Mouse (Mus musculus): ENCODE data around the gene Cd300c. TPM values are rescaled to one million over a fixed set of nuclear protein-coding genes. Genes with fewer than 3 reads are reported as not detected.
"Not testable (repeated sequence)": the region's sequence is repeated elsewhere in the genome, so short reads cannot be mapped to it uniquely, and the experiment has no call there.

Cd300c gene
- polyA plus RNA-seq, 1 experiment from 2014 or later = not detected

- Histone ChIP-seq H3K4me2 (ENCODE audit: low read depth, low read length) (no peak within 1 kb of the TSS), H3K9me3 (ENCODE audit: control insufficient read depth, low read length) (no peaks in the 10 kb centered on the region), H3K27me3 (ENCODE audit: control insufficient read depth, insufficient read depth, low read depth, low read length) (no peaks in the 10 kb centered on the region), H3K4me1 (replicated peaks; ENCODE audit: control insufficient read depth, insufficient read depth, low read length) (no peaks in the 10 kb centered on the region), H3K4me3 (ENCODE audit: low read length) (no peak within 1 kb of the TSS), H3K36me3 (ENCODE audit: control insufficient read depth, insufficient read depth, low read length) (no peaks in the 10 kb centered on the region), H3K9ac (ENCODE audit: low read length) (no peak within 1 kb of the TSS), H3K27ac (ENCODE audit: low read length) (no peak within 1 kb of the TSS)
- WGBS = 45% methylated on average over 6 of the region's 6 CpGs
- no peak for ATAC-seq (ENCODE audit: low read depth)
These were observed 34.8 kb downstream of the Cd300c start, which contains the start of gene Cd300lb for GRCm38 (mm10) chr11:114934144-114934543. TSS of gene Cd300lb (minus strand) at chr11:114934386.

GRCm38 (mm10) chr11:114933591-114933990, 35.4 kb downstream of the Cd300c start:
- Histone ChIP-seq H3K4me1 (replicated peaks; ENCODE audit: control insufficient read depth, insufficient read depth, low read length) (no peaks in the 10 kb centered on the region), H3K9ac (ENCODE audit: low read length) (no peak overlapping the region), H3K4me3 (ENCODE audit: low read length) (no peak overlapping the region), H3K36me3 (ENCODE audit: control insufficient read depth, insufficient read depth, low read length) (no peaks in the 10 kb centered on the region), H3K27me3 (ENCODE audit: control insufficient read depth, insufficient read depth, low read depth, low read length) (no peaks in the 10 kb centered on the region), H3K4me2 (ENCODE audit: low read depth, low read length) (no peak overlapping the region), H3K27ac (ENCODE audit: low read length) (no peak overlapping the region), H3K9me3 (ENCODE audit: control insufficient read depth, low read length) (no peaks in the 10 kb centered on the region)
- 67% methylated on average over 4 of the region's 4 CpGs for WGBS
- no peak for ATAC-seq (ENCODE audit: low read depth)

GRCm38 (mm10) chr11:114931041-114931440, 37.9 kb downstream of the Cd300c start:
- Histone ChIP-seq H3K4me2 (ENCODE audit: low read depth, low read length) (no peak overlapping the region), H3K27ac (ENCODE audit: low read length) (no peak overlapping the region), H3K4me3 (ENCODE audit: low read length) (no peak overlapping the region), H3K27me3 (ENCODE audit: control insufficient read depth, insufficient read depth, low read depth, low read length) (no peaks in the 10 kb centered on the region), H3K9ac (ENCODE audit: low read length) (no peak overlapping the region), H3K36me3 (ENCODE audit: control insufficient read depth, insufficient read depth, low read length) (no peaks in the 10 kb centered on the region), H3K4me1 (replicated peaks; ENCODE audit: control insufficient read depth, insufficient read depth, low read length) (no peaks in the 10 kb centered on the region), H3K9me3 (ENCODE audit: control insufficient read depth, low read length) (no peaks in the 10 kb centered on the region)
- no peak for ATAC-seq (ENCODE audit: low read depth)
- WGBS = 69% methylated on average over 5 of the region's 5 CpGs

GRCm38 (mm10) chr11:114929581-114929980, 39.4 kb downstream of the Cd300c start:
- Histone ChIP-seq H3K27ac (ENCODE audit: low read length) (no peak overlapping the region), H3K9me3 (ENCODE audit: control insufficient read depth, low read length) (no peaks in the 10 kb centered on the region)
- 86% methylated on average over 2 of the region's 2 CpGs for WGBS

GRCm38 (mm10) chr11:114923961-114924360, 45.0 kb downstream of the Cd300c start:
- H3K9ac ChIP-seq (ENCODE audit: low read length) = no peak overlapping the region
- peaks cover 4% of the 10 kb centered on the region; the same call in 1 of the 2 replicates for H3K9me3 ChIP-seq (ENCODE audit: control insufficient read depth, low read length)
- H3K27ac ChIP-seq (ENCODE audit: low read length) = no peak overlapping the region
- H3K4me2 ChIP-seq (ENCODE audit: low read depth, low read length) = no peak overlapping the region
- no peaks in the 10 kb centered on the region for H3K36me3 ChIP-seq (ENCODE audit: control insufficient read depth, insufficient read depth, low read length)
- WGBS = 68% methylated on average over 4 of the region's 4 CpGs
- no peak for ATAC-seq (ENCODE audit: low read depth)
- H3K27me3 ChIP-seq (ENCODE audit: control insufficient read depth, insufficient read depth, low read depth, low read length) = no peaks in the 10 kb centered on the region
- H3K4me3 ChIP-seq (ENCODE audit: low read length) = no peak overlapping the region
- no peaks in the 10 kb centered on the region for H3K4me1 ChIP-seq (replicated peaks; ENCODE audit: control insufficient read depth, insufficient read depth, low read length)

More at GRCm38 (mm10) chr11:114929581-114929980, 39.4 kb downstream of the Cd300c start:
- Histone ChIP-seq H3K9ac (ENCODE audit: low read length) (no peak overlapping the region), H3K4me3 (ENCODE audit: low read length) (no peak overlapping the region), H3K4me2 (ENCODE audit: low read depth, low read length) (no peak overlapping the region), H3K36me3 (ENCODE audit: control insufficient read depth, insufficient read depth, low read length) (no peaks in the 10 kb centered on the region), H3K27me3 (ENCODE audit: control insufficient read depth, insufficient read depth, low read depth, low read length) (no peaks in the 10 kb centered on the region), H3K4me1 (replicated peaks; ENCODE audit: control insufficient read depth, insufficient read depth, low read length) (no peaks in the 10 kb centered on the region)
- no peak for ATAC-seq (ENCODE audit: low read depth)

GRCm38 (mm10) chr11:114922439-114922838, 46.5 kb downstream of the Cd300c start:
- Histone ChIP-seq H3K4me1 (replicated peaks; ENCODE audit: control insufficient read depth, insufficient read depth, low read length) (no peaks in the 10 kb centered on the region), H3K27ac (ENCODE audit: low read length) (no peak overlapping the region), H3K9me3 (ENCODE audit: control insufficient read depth, low read length) (peaks cover 4% of the 10 kb centered on the region; the same call in 1 of the 2 replicates), H3K4me2 (ENCODE audit: low read depth, low read length) (no peak overlapping the region), H3K27me3 (ENCODE audit: control insufficient read depth, insufficient read depth, low read depth, low read length) (no peaks in the 10 kb centered on the region), H3K4me3 (ENCODE audit: low read length) (no peak overlapping the region), H3K36me3 (ENCODE audit: control insufficient read depth, insufficient read depth, low read length) (no peaks in the 10 kb centered on the region), H3K9ac (ENCODE audit: low read length) (no peak overlapping the region)
- WGBS = 77% methylated on average over 4 of the region's 4 CpGs
- ATAC-seq (ENCODE audit: low read depth) = no peak

- Histone ChIP-seq H3K27ac (ENCODE audit: low read length) (no peak overlapping the region), H3K4me2 (ENCODE audit: low read depth, low read length) (no peak overlapping the region), H3K9ac (ENCODE audit: low read length) (no peak overlapping the region), H3K36me3 (ENCODE audit: control insufficient read depth, insufficient read depth, low read length) (no peaks in the 10 kb centered on the region), H3K4me3 (ENCODE audit: low read length) (no peak overlapping the region), H3K9me3 (ENCODE audit: control insufficient read depth, low read length) (0 out of 2 replicates have a peak, but pooled peaks cover 2% of the 10 kb centered on the region), H3K27me3 (ENCODE audit: control insufficient read depth, insufficient read depth, low read depth, low read length) (no peaks in the 10 kb centered on the region), H3K4me1 (replicated peaks; ENCODE audit: control insufficient read depth, insufficient read depth, low read length) (no peaks in the 10 kb centered on the region)
- WGBS = 57% methylated on average over 6 of the region's 6 CpGs
- ATAC-seq (ENCODE audit: low read depth) = no peak
These were observed 51.8 kb downstream of the Cd300c start for GRCm38 (mm10) chr11:114917120-114917519.

GRCm38 (mm10) chr11:114914978-114915377, 54.0 kb downstream of the Cd300c start:
- 21% methylated on average over 7 of the region's 7 CpGs for WGBS
- H3K27me3 ChIP-seq (ENCODE audit: control insufficient read depth, insufficient read depth, low read depth, low read length) = no peaks in the 10 kb centered on the region
- no peak overlapping the region for H3K27ac ChIP-seq (ENCODE audit: low read length)
- H3K4me2 ChIP-seq (ENCODE audit: low read depth, low read length) = no peak overlapping the region
- no peak overlapping the region for H3K4me3 ChIP-seq (ENCODE audit: low read length)
- H3K36me3 ChIP-seq (ENCODE audit: control insufficient read depth, insufficient read depth, low read length) = no peaks in the 10 kb centered on the region
- H3K9ac ChIP-seq (ENCODE audit: low read length) = no peak overlapping the region
- no peaks in the 10 kb centered on the region for H3K4me1 ChIP-seq (replicated peaks; ENCODE audit: control insufficient read depth, insufficient read depth, low read length)
- no peak for ATAC-seq (ENCODE audit: low read depth)
- H3K9me3 ChIP-seq (ENCODE audit: control insufficient read depth, low read length) = 0 out of 2 replicates have a peak, but pooled peaks cover 2% of the 10 kb centered on the region

GRCm38 (mm10) chr11:114912847-114913246, 56.1 kb downstream of the Cd300c start:
- ATAC-seq (ENCODE audit: low read depth) = peak; percentile 67
- Histone ChIP-seq H3K27me3 (ENCODE audit: control insufficient read depth, insufficient read depth, low read depth, low read length) (no peaks in the 10 kb centered on the region), H3K9ac (ENCODE audit: low read length) (no peak overlapping the region), H3K4me3 (ENCODE audit: low read length) (no peak overlapping the region), H3K9me3 (ENCODE audit: control insufficient read depth, low read length) (no peaks in the 10 kb centered on the region), H3K27ac (ENCODE audit: low read length) (no peak overlapping the region), H3K4me1 (replicated peaks; ENCODE audit: control insufficient read depth, insufficient read depth, low read length) (no peaks in the 10 kb centered on the region), H3K4me2 (ENCODE audit: low read depth, low read length) (no peak overlapping the region), H3K36me3 (ENCODE audit: control insufficient read depth, insufficient read depth, low read length) (no peaks in the 10 kb centered on the region)
- WGBS = 7% methylated on average over 9 of the region's 9 CpGs

- not testable (repeated sequence) for H3K36me3 ChIP-seq (ENCODE audit: control insufficient read depth, insufficient read depth, low read length); H3K4me3 ChIP-seq (ENCODE audit: low read length); H3K4me2 ChIP-seq (ENCODE audit: low read depth, low read length); H3K27me3 ChIP-seq (ENCODE audit: control insufficient read depth, insufficient read depth, low read depth, low read length); H3K9me3 ChIP-seq (ENCODE audit: control insufficient read depth, low read length); H3K9ac ChIP-seq (ENCODE audit: low read length); H3K4me1 ChIP-seq (replicated peaks; ENCODE audit: control insufficient read depth, insufficient read depth, low read length); ATAC-seq (ENCODE audit: low read depth); H3K27ac ChIP-seq (ENCODE audit: low read length)
- WGBS = 42% methylated on average over 3 of the region's 3 CpGs
These were observed 59.4 kb downstream of the Cd300c start for GRCm38 (mm10) chr11:114909538-114909937.
